Mouse (Mus musculus) CH12.LX (cell line): ENCODE results near the gene Rnaseh1.

Source experiments
- CHD2 ChIP-seq: IDR thresholded peaks from 2 replicates; pipeline ENCODE4 v1.6.1; 2011; ENCODE audit warnings: low read length, improper control_type of control experiment
- CTCF ChIP-seq, 2 experiments: IDR thresholded peaks in 1 of 2; conservative IDR thresholded peaks in 1 of 2; 2 replicates each; pipeline ENCODE4 v1.5.1; 2011 to 2012; ENCODE audit warnings: low read depth in 2 of 2, low read length in 2 of 2, improper control_type of control experiment in 1 of 2, inconsistent platforms in 1 of 2, mild to moderate bottlenecking in 1 of 2, moderate library complexity in 1 of 2
- EP300 ChIP-seq: IDR thresholded peaks from 2 replicates; pipeline ENCODE4 v1.6.1; 2011; ENCODE audit warnings: low read length, improper control_type of control experiment
- MYC ChIP-seq: IDR thresholded peaks from 2 replicates; pipeline ENCODE4 v1.6.1; 2011; ENCODE audit warnings: low read depth, mild to moderate bottlenecking, improper control_type of control experiment, low read length
- POLR2A ChIP-seq: IDR thresholded peaks from 2 replicates; pipeline ENCODE4 v1.6.1; 2011; ENCODE audit warnings: low read depth, mild to moderate bottlenecking, improper control_type of control experiment, low read length
- USF2 ChIP-seq: conservative IDR thresholded peaks from 2 replicates; pipeline ENCODE4 v1.6.1; 2011; ENCODE audit warnings: low read depth, low read length, improper control_type of control experiment

DNA sequence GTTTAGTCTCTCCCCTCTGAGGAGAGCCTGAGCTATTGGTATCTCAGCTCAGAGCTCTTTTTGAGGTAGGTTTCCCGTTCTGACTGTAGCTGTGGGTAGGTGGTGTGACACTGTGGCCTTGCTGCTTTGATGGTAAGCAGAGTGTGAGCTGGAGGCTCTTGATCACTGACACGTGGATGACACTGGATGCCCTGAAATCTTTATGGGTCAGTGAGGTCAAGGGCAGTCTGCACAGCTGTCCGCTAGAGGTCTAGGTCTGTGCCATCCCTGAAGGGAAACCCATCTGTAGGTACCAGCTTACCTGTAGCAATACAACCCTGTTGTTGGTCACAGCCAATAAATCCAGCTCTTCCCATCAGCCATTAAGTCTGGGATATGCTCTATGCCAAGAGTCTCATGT is 36.4 kb downstream of the Rnaseh1 start:
- no peak for TF ChIP-seq USF2
- no peak for TF ChIP-seq CHD2
- TF ChIP-seq CTCF (conservative IDR thresholded peaks at IDR 0.05 in 1 of 2, IDR thresholded peaks at IDR 0.05 in 1 of 2; ENCODE audit: low read depth in 2 of 2, low read length in 2 of 2) = no peak
- TF ChIP-seq POLR2A = no peak
- no peak for TF ChIP-seq EP300
- no peak for TF ChIP-seq MYC
